Mouse (Mus musculus) lung, postnatal 0 days (tissue): ENCODE measurements around the gene Naalad2. TPM values are rescaled to one million over a fixed set of nuclear protein-coding genes. Genes with fewer than 3 reads are reported as not detected.

Experiments
- ATAC-seq: fragments of 200-750 bp; cut with Nextera tagmentation; 2 replicates; pipeline ENCODE4 v1.8.0; 2017; ENCODE audit warnings: moderate library complexity
- DNase-seq: peaks from one replicate; pipeline ENCODE4 v3.0.0-alpha.2; 2016; ENCODE audit warnings: low spot score
- H3K27ac ChIP-seq: fragments of 300-500 bp; sonication (generic); 2 replicates; pipeline ENCODE4 v1.5.1; 2014; ENCODE audit warnings: antibody characterized with exemption, mild to moderate bottlenecking, low read length, mixed read lengths
- H3K27me3 ChIP-seq: fragments of 300-500 bp; sonication (generic); replicated peaks from 2 replicates; pipeline ENCODE4 v1.6.1; 2014; ENCODE audit warnings: low read length, mixed read lengths; ENCODE audit not compliant: insufficient read depth
- H3K36me3 ChIP-seq: fragments of 300-500 bp; sonication (generic); 2 replicates; pipeline ENCODE4 v1.6.1; 2014; ENCODE audit warnings: low read length, mixed read lengths; ENCODE audit not compliant: insufficient read depth
- H3K4me1 ChIP-seq: fragments of 300-500 bp; sonication (generic); 2 replicates; pipeline ENCODE4 v1.6.1; 2014; ENCODE audit warnings: antibody characterized with exemption, low read depth, low read length, mixed read lengths; ENCODE audit not compliant: insufficient read depth
- H3K4me2 ChIP-seq: fragments of 300-500 bp; sonication (generic); replicated peaks from 2 replicates; pipeline ENCODE4 v1.6.1; 2014; ENCODE audit warnings: low read depth, mild to moderate bottlenecking, low read length, moderate library complexity, mixed read lengths
- H3K4me3 ChIP-seq: fragments of 300-500 bp; sonication (generic); 2 replicates; pipeline ENCODE4 v1.5.1; 2014; ENCODE audit warnings: low read depth, low read length
- H3K9ac ChIP-seq: fragments of 300-500 bp; sonication (generic); replicated peaks from 2 replicates; pipeline ENCODE4 v1.6.1; 2014; ENCODE audit warnings: low read depth, mild to moderate bottlenecking
- H3K9me3 ChIP-seq: fragments of 300-500 bp; sonication (generic); 2 replicates; pipeline ENCODE4 v1.6.1; 2016; ENCODE audit warnings: low read length, mixed read lengths
- CTCF ChIP-seq: IDR thresholded peaks from 2 replicates; pipeline ENCODE4 v1.5.1; 2016; ENCODE audit warnings: antibody characterized with exemption, mild to moderate bottlenecking
- EP300 ChIP-seq: IDR thresholded peaks from 2 replicates; pipeline ENCODE4 v1.6.1; 2016; ENCODE audit warnings: antibody characterized with exemption, mild to moderate bottlenecking, control low read depth
- WGBS: fragments of 180-500 bp; shearing (Covaris S2); extraction: QIAGEN DNeasy Blood & Tissue Kit; methylation state at CpG from one replicate; pipeline ENCODE4 v1.1.7; 2014; 5-methylcytosine and 5-hydroxymethylcytosine counted together
- polyA plus RNA-seq: library from polyadenylated mRNA; unstranded; fragments of >200 nt; fragmentation: Nextera tagmentation; extraction: Ambion mirVana; gene quantifications from 2 replicates; pipeline ENCODE4 v1.2.1, GENCODE M21; 2015

Gene Naalad2
- polyA plus RNA-seq, 1 experiment from 2014 or later = 4.8 TPM

DNA sequence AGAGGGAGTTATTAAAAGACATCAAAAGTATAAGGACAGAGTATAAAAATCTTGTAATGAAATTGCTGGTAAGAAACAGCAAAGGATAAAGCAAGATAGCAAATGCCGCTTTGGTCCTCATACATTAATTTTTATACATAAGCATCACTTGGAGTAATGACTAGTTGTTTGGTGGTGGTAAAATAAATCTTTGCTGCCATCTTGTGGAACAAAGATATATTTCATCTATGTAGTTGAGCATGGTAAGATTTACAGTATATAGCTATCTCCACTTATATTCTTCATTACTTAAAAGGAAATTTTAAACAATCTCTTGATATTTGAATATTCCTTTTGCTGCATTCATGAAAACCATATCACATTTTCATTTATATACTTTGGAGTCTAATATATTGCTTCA is 125.3 kb downstream of the Naalad2 start:
- Histone ChIP-seq H3K27ac (no peak overlapping the region), H3K27me3 (no peaks in the 10 kb centered on the region), H3K4me1 (no peaks in the 10 kb centered on the region), H3K9ac (no peak overlapping the region), H3K4me2 (no peak overlapping the region), H3K4me3 (no peak overlapping the region), H3K36me3 (no peaks in the 10 kb centered on the region), H3K9me3 (no peaks in the 10 kb centered on the region)
- DNase-seq = peak; percentile 33
- 33% methylated on average over 1 of the region's 1 CpGs for WGBS
- ATAC-seq = no peak
- TF ChIP-seq EP300 (no peak), CTCF (peak; percentile 46)

DNA sequence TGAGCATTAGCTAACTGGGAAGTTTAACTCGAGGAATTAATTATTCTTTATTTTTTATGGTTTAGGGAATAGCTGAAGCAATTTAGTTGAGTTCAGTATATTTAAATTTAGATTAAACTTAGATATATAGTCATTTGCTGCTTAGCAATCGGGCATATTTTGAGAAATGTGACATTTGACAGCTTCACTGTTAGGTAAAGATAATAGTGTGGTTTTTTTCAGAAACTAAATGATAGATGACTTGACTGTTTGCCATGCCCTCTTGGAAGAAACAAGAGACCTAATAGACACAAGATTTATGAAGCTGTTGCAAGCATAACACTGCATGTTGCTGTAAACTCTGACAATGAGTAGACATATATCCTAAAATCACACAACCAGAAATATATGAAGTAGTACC is 126.0 kb downstream of the Naalad2 start:
- Histone ChIP-seq H3K4me2 (no peak overlapping the region), H3K9me3 (no peaks in the 10 kb centered on the region), H3K4me1 (no peaks in the 10 kb centered on the region), H3K36me3 (no peaks in the 10 kb centered on the region), H3K4me3 (no peak overlapping the region), H3K27me3 (no peaks in the 10 kb centered on the region), H3K9ac (no peak overlapping the region), H3K27ac (no peak overlapping the region)
- WGBS = 25% methylated on average over 2 of the region's 2 CpGs
- TF ChIP-seq EP300 = no peak
- no peak for TF ChIP-seq CTCF
- DNase-seq (no peak), ATAC-seq (no peak)

DNA sequence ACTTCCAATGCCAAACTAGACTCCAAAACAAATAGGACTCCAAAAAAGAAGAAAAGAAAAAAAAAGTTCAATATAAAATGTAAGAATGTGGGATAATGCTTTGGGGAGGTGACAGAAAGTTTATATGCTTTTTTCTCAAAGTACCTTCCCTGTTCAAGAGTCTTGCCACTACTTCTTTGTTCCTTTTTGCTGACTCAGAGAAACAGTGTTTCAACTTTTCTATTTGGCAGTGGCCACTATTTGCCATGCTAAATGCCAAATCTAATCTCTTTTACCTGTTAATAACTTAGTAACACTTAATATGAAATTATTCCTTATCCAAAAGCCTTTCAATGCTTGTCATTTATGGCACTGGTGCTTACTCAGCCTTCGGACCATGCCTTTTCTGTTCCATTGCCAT is 126.9 kb downstream of the Naalad2 start:
- ATAC-seq = no peak

More for the DNA sequence above, 126.9 kb downstream of the Naalad2 start:
- Histone ChIP-seq H3K4me2 (no peak overlapping the region), H3K9me3 (no peaks in the 10 kb centered on the region), H3K9ac (no peak overlapping the region), H3K27ac (no peak overlapping the region), H3K4me3 (no peak overlapping the region), H3K4me1 (no peaks in the 10 kb centered on the region), H3K36me3 (no peaks in the 10 kb centered on the region), H3K27me3 (no peaks in the 10 kb centered on the region)
- TF ChIP-seq CTCF (no peak), EP300 (no peak)
- WGBS = 79% methylated on average over 1 of the region's 1 CpGs
- DNase-seq = no peak

Other genes starting within 250 kb of the Naalad2 start
- gene Chordc1, start 110.9 kb downstream of the Naalad2 start, polyA plus RNA-seq = 48.7 and 58.5 TPM in 2 replicates
- not detected in 2 replicates for gene Ubtfl1, start 1.4 kb upstream of the Naalad2 start, polyA plus RNA-seq
- not detected in 2 replicates for gene Mbd3l2, start 27.7 kb upstream of the Naalad2 start, polyA plus RNA-seq
- gene Zfp558, start 75.3 kb upstream of the Naalad2 start, polyA plus RNA-seq = 1.5 and 2.0 TPM in 2 replicates
- not detected in 2 replicates for gene Mbd3l1, start 75.4 kb upstream of the Naalad2 start, polyA plus RNA-seq